Mouse (Mus musculus) testis, postnatal 14 days (tissue): Measurements from ENCODE around the gene Rdm1.

ENCODE experiments used
- DNase-seq: peaks from one replicate; pipeline ENCODE4 v3.0.0; 2021; ENCODE audit warnings: low spot score

Gene Rdm1

GRCm38 (mm10) chr11:101657886-101658750 lies 31.1 kb downstream of the Rdm1 start:
- DNase-seq = peak; percentile 88

- DNase-seq = peak; percentile 42
Measured at GRCm38 (mm10) chr11:101658751-101659558, 32.0 kb downstream of the Rdm1 start.

- no peak for DNase-seq
Measured at GRCm38 (mm10) chr11:101661191-101661590, 34.2 kb downstream of the Rdm1 start.

GRCm38 (mm10) chr11:101661786-101662185 lies 34.8 kb downstream of the Rdm1 start:
- DNase-seq = no peak

- no peak for DNase-seq
Measured at GRCm38 (mm10) chr11:101663229-101664027, 36.4 kb downstream of the Rdm1 start.

GRCm38 (mm10) chr11:101664825-101665635 lies 38.0 kb downstream of the Rdm1 start, which contains the start of gene Arl4d:
TSS of gene Arl4d (plus strand) at chr11:101665541.
- DNase-seq = peak; percentile 91

GRCm38 (mm10) chr11:101665636-101665992 lies 38.6 kb downstream of the Rdm1 start:
- DNase-seq = no peak

- DNase-seq = no peak
Measured at GRCm38 (mm10) chr11:101666626-101667345, 39.8 kb downstream of the Rdm1 start.

- peak; percentile 64 for DNase-seq
Measured at GRCm38 (mm10) chr11:101667871-101668532, 41.0 kb downstream of the Rdm1 start.

GRCm38 (mm10) chr11:101668546-101669261 lies 41.7 kb downstream of the Rdm1 start:
- peak; percentile 60 for DNase-seq

GRCm38 (mm10) chr11:101670334-101670733 lies 43.3 kb downstream of the Rdm1 start:
- peak; percentile 76 for DNase-seq

GRCm38 (mm10) chr11:101671255-101671654 lies 44.3 kb downstream of the Rdm1 start:
- no peak for DNase-seq

GRCm38 (mm10) chr11:101673010-101673642 lies 46.1 kb downstream of the Rdm1 start:
- DNase-seq = peak; percentile 68

- no peak for DNase-seq
Measured at GRCm38 (mm10) chr11:101674106-101674505, 47.1 kb downstream of the Rdm1 start.

GRCm38 (mm10) chr11:101675349-101675748 lies 48.4 kb downstream of the Rdm1 start:
- DNase-seq = no peak

- DNase-seq = no peak
Measured at GRCm38 (mm10) chr11:101677655-101678054, 50.7 kb downstream of the Rdm1 start.

- no peak for DNase-seq
Measured at GRCm38 (mm10) chr11:101678770-101679169, 51.8 kb downstream of the Rdm1 start.

- DNase-seq = no peak
Measured at GRCm38 (mm10) chr11:101679907-101680306, 52.9 kb downstream of the Rdm1 start.
